Mouse (Mus musculus): ENCODE measurements around the gene Gm20388.

DNA sequence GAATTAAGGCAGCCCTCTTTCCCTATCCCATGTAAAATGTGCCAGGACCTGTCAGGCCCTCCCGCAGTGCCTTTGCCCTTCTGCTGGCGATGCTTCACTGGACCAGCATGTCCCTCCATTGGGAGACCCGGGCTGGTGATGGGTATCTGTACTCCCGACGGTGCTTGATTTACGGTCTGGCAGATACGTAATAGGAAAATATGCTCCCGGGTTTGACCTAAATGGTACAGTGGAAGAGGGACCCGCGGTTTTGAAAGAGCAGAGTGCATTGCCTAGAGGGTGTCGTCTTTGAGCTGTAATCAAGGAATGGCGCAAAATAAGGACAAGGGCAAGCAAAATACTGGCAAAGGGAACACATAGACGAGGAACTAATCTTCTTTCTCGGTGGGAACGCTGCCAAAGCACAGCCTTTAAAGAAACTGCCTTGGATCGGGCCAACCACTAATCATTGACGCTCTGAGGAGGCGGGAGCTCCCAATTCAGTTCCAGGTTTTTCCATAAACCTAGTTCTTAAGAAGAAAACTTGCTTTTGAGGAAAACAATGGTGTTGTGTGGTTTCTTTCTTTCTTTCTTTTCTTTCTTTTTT lies 1919.2 kb downstream of the Gm20388 start:
- TF ChIP-seq CTCF (conservative IDR thresholded peaks at IDR 0.05; ENCODE audit: insufficient read depth, insufficient read length, low read depth, low read length) (no peak), POLR2A (IDR thresholded peaks at IDR 0.05; ENCODE audit: low read depth, low read length) (no peak)

All from kidney, adult 2 months (tissue).